Mouse (Mus musculus) erythroid progenitor cell, adult 5-6 weeks (primary cell): ENCODE data around the gene Ets2. TPM values are rescaled to one million over a fixed set of nuclear protein-coding genes. Genes with fewer than 3 reads are reported as not detected.
"Not testable (repeated sequence)": the region's sequence is repeated elsewhere in the genome, so short reads cannot be mapped to it uniquely, and the experiment has no call there.

Source experiments
- ATAC-seq: replicated peaks from 2 replicates; pipeline ENCODE4 v1.8.0; 2016; ENCODE audit warnings: moderate number of reproducible peaks, mild to moderate bottlenecking, moderate TSS enrichment, inconsistent platforms; ENCODE audit not compliant: poor library complexity, low FRiP score, severe bottlenecking
- total RNA-seq, 2 experiments: library from RNA; stranded (forward) in 1 of 2; stranded (reverse) in 1 of 2; fragments of 150-400 nt in 1 of 2; fragments of 186-747, 209-891 nt in 1 of 2; gene quantifications; 2 replicates each; pipeline versions ENCODE4 v1.2.3 to v1.2.4; 2015 to 2017; ENCODE audit warnings: low replicate concordance in 2 of 2

The Ets2 gene
- total RNA-seq, 2 experiments from 2014 or later, result 3.8 to 10.5 TPM

GRCm38 (mm10) chr16:95759988-95760391 is 58.1 kb downstream of the Ets2 start:
- ATAC-seq, result no peak

- ATAC-seq, result no peak
Observed at GRCm38 (mm10) chr16:95761742-95762141, 59.9 kb downstream of the Ets2 start.

GRCm38 (mm10) chr16:95763201-95763600 is 61.3 kb downstream of the Ets2 start:
- ATAC-seq, result no peak

- ATAC-seq, result not testable (repeated sequence)
Observed at GRCm38 (mm10) chr16:95764041-95764440, 62.2 kb downstream of the Ets2 start.

- no peak for ATAC-seq
Observed at GRCm38 (mm10) chr16:95766181-95766580, 64.3 kb downstream of the Ets2 start.

- no peak for ATAC-seq
Observed at GRCm38 (mm10) chr16:95767246-95767645, 65.4 kb downstream of the Ets2 start.

GRCm38 (mm10) chr16:95769066-95769995 is 67.5 kb downstream of the Ets2 start:
- ATAC-seq, result no peak

- ATAC-seq, result no peak
Observed at GRCm38 (mm10) chr16:95769996-95770334, 68.1 kb downstream of the Ets2 start.

- ATAC-seq, result no peak
Observed at GRCm38 (mm10) chr16:95770402-95770801, 68.5 kb downstream of the Ets2 start.

Other genes with a start within 250 kb of the Ets2 start
- gene Erg, start 115.5 kb upstream of the Ets2 start, total RNA-seq (2015; ENCODE audit: low replicate concordance), result 4.6 and 5.0 TPM in 2 replicates
- gene Erg, start 115.5 kb upstream of the Ets2 start, total RNA-seq (2017; ENCODE audit: low replicate concordance), result 2.4 and 8.1 TPM in 2 replicates